ENCODE assay signal across 27 mouse cellular contexts in the genomic region with DNA sequence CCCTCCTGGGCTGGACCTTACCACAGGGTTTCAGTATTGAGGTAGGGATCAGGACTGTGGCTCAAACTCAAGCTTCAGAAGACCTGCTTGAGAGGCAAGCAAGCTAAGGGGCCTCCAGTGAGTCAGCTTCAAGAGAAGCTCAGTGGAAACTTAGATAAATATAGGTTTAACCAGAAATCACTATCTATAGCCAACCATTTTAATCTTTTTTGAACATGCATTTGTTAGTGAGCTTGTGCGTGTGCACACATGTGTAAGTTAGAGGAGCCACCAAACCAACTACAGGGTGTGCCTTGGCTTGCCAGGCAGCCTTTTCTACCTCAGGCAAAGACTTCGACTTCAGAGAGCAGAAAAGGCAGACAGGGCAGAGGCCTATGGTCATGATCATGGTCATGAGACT.
DNase-seq lines count a peak whose midpoint lies in the region; ATAC-seq and TF ChIP-seq lines count a peak whose summit lies in the region.
"Had no signal": no experiment of that assay in that cellular context is flagged by ENCODE, and none has a peak within 500 bp of the region (broad histone marks: within the 10 kb centered on the region; RNA-seq: fewer than 3 reads in every experiment).

No protein-coding gene starts in this region.

- 64% methylated on average over 2 of the region's 2 CpGs for WGBS in liver, embryonic 12.5 days (ENCODE audit: insufficient replicate concordance)
- WGBS in liver, embryonic 15.5 days (ENCODE audit: insufficient replicate concordance) = 47% methylated on average over 2 of the region's 2 CpGs
- 91% methylated on average over 2 of the region's 2 CpGs for WGBS in embryonic facial prominence, embryonic 10.5 days

- no peak overlapping the region for H3K9ac ChIP-seq in MEL (ENCODE audit: control insufficient read depth, low read depth, low read length, poor library complexity, severe bottlenecking)
- H3K9ac ChIP-seq in liver, embryonic 12.5 days = no peak overlapping the region
- H3K9ac ChIP-seq in liver, embryonic 15.5 days = no peak overlapping the region
- H3K9ac ChIP-seq: embryonic facial prominence, embryonic 13.5 days; forebrain, embryonic 12.5 days; forebrain, embryonic 15.5 days; heart, embryonic 13.5 days; hindbrain, embryonic 14.5 days had no signal

- no peaks in the 10 kb centered on the region for H3K36me3 ChIP-seq in MEL (ENCODE audit: control insufficient read depth in 1 of 2, insufficient read depth in 2 of 2, low read length in 2 of 2)
- H3K36me3 ChIP-seq in liver, embryonic 12.5 days = no peaks in the 10 kb centered on the region
- no peaks in the 10 kb centered on the region for H3K36me3 ChIP-seq in liver, embryonic 15.5 days (replicated peaks)
- H3K36me3 ChIP-seq in embryonic facial prominence, embryonic 10.5 days (replicated peaks) = no peaks in the 10 kb centered on the region
- H3K36me3 ChIP-seq: embryonic facial prominence, embryonic 13.5 days; forebrain, embryonic 12.5 days; forebrain, embryonic 15.5 days; heart, embryonic 10.5 days; heart, embryonic 13.5 days had no signal

- DNase-seq in MEL (ENCODE audit: low read depth, low spot score) = peak; percentile 70
- no peak for DNase-seq in gastrocnemius, postnatal 36 days
- DNase-seq in thymus, postnatal 36 days = no peak
- DNase-seq in urinary bladder, adult 18-20 months (ENCODE audit: low spot score in 2 of 2) = no peak
- DNase-seq in embryonic facial prominence, embryonic 10.5 days (ENCODE audit: low spot score) = no peak
- DNase-seq: adrenal gland, adult 2 months; adrenal gland, postnatal 25 days; cerebellum, adult 18-20 months; cerebellum, adult 9-10 months; cerebellum, postnatal 14 days; gastrocnemius, postnatal 25 days; heart, adult 2 months; heart, postnatal 14 days; heart, postnatal 4 days had no signal

- peak; percentile 65 to 71 for TF ChIP-seq EP300 in MEL (IDR thresholded peaks at IDR 0.05; ENCODE audit: low read depth in 1 of 2, low read length in 2 of 2)

- no peak for TF ChIP-seq CTCF in MEL (IDR thresholded peaks at IDR 0.05 in 2 of 3, conservative IDR thresholded peaks at IDR 0.05 in 1 of 3; ENCODE audit: control insufficient read depth in 1 of 3, insufficient read depth in 1 of 3, low read depth in 2 of 3, low read length in 3 of 3, poor library complexity in 1 of 3, severe bottlenecking in 1 of 3)

- no peaks in the 10 kb centered on the region for H3K79me2 ChIP-seq in MEL (ENCODE audit: control insufficient read depth, insufficient read depth, low read length, poor library complexity)

- H3K9me3 ChIP-seq in MEL (replicated peaks; ENCODE audit: insufficient read depth, low read length) = no peaks in the 10 kb centered on the region
- H3K9me3 ChIP-seq in liver, embryonic 12.5 days (replicated peaks) = 0 out of 2 replicates have a peak, but pooled peaks cover 3% of the 10 kb centered on the region
- H3K9me3 ChIP-seq in liver, embryonic 15.5 days (replicated peaks) = no peaks in the 10 kb centered on the region
- no peaks in the 10 kb centered on the region for H3K9me3 ChIP-seq in embryonic facial prominence, embryonic 10.5 days
- H3K9me3 ChIP-seq: embryonic facial prominence, embryonic 13.5 days; forebrain, embryonic 12.5 days; forebrain, embryonic 15.5 days; heart, embryonic 10.5 days; heart, embryonic 13.5 days had no signal

- intact Hi-C loops in gastrocnemius, postnatal 36 days (cut with DNase I) = no loop called here

- TF ChIP-seq POLR2A in MEL (IDR thresholded peaks at IDR 0.05; ENCODE audit: control insufficient read depth in 1 of 2, insufficient read depth in 1 of 2, low read depth in 1 of 2, low read length in 2 of 2, poor library complexity in 1 of 2) = no peak

- H3K27me3 ChIP-seq in MEL (ENCODE audit: control insufficient read depth in 1 of 2, insufficient read depth in 2 of 2, low read length in 2 of 2) = no peaks in the 10 kb centered on the region
- no peaks in the 10 kb centered on the region for H3K27me3 ChIP-seq in liver, embryonic 12.5 days (replicated peaks)
- H3K27me3 ChIP-seq in liver, embryonic 15.5 days = no peaks in the 10 kb centered on the region
- H3K27me3 ChIP-seq in embryonic facial prominence, embryonic 10.5 days (replicated peaks; ENCODE audit: low read depth, poor library complexity, severe bottlenecking) = no peaks in the 10 kb centered on the region
- H3K27me3 ChIP-seq: embryonic facial prominence, embryonic 13.5 days; forebrain, embryonic 12.5 days; forebrain, embryonic 15.5 days; heart, embryonic 13.5 days; Patski had no signal

- peak; percentile 51 for ATAC-seq in liver, embryonic 12.5 days
- ATAC-seq in liver, embryonic 15.5 days (ENCODE audit: insufficient read depth) = peak; percentile 37; the same call in 1 of the 2 replicates
- ATAC-seq in megakaryocyte progenitor cell, adult 5-6 weeks (replicated peaks; ENCODE audit: poor library complexity) = peak; percentile 71
- ATAC-seq: CD4-positive, CD25-positive, alpha-beta regulatory T cell, adult 4 months; forebrain, embryonic 15.5 days; hindbrain, postnatal 0 days; Patski had no signal

- no peak for TF ChIP-seq RAD21 in MEL (IDR thresholded peaks at IDR 0.05; ENCODE audit: low read depth, low read length)

- H3K4me3 ChIP-seq in MEL (ENCODE audit: control insufficient read depth in 1 of 2, insufficient read depth in 1 of 2, low read depth in 2 of 2, low read length in 2 of 2) = no peak overlapping the region
- H3K4me3 ChIP-seq in liver, embryonic 12.5 days = no peak overlapping the region
- H3K4me3 ChIP-seq in liver, embryonic 15.5 days (replicated peaks) = no peak overlapping the region
- no peak overlapping the region for H3K4me3 ChIP-seq in embryonic facial prominence, embryonic 10.5 days
- H3K4me3 ChIP-seq: embryonic facial prominence, embryonic 13.5 days; erythroblast, embryonic 14.5 days; forebrain, embryonic 12.5 days; forebrain, embryonic 15.5 days; heart, adult 2 months; heart, embryonic 10.5 days; heart, embryonic 13.5 days had no signal

- no peak overlapping the region for H3K4me2 ChIP-seq in liver, embryonic 12.5 days
- no peak overlapping the region for H3K4me2 ChIP-seq in liver, embryonic 15.5 days
- H3K4me2 ChIP-seq: embryonic facial prominence, embryonic 13.5 days; forebrain, embryonic 12.5 days; forebrain, embryonic 15.5 days; heart, embryonic 13.5 days; hindbrain, embryonic 14.5 days had no signal

- peak overlapping the region; percentile 41 for H3K27ac ChIP-seq in MEL (ENCODE audit: control insufficient read depth, low read depth, low read length)
- H3K27ac ChIP-seq in liver, embryonic 12.5 days = no peak overlapping the region
- H3K27ac ChIP-seq in liver, embryonic 15.5 days (replicated peaks) = no peak overlapping the region
- H3K27ac ChIP-seq in embryonic facial prominence, embryonic 10.5 days (replicated peaks) = no peak overlapping the region
- H3K27ac ChIP-seq: embryonic facial prominence, embryonic 13.5 days; forebrain, embryonic 12.5 days; forebrain, embryonic 15.5 days; heart, adult 2 months; heart, embryonic 10.5 days; heart, embryonic 13.5 days; hindbrain, embryonic 14.5 days; hindbrain, postnatal 0 days had no signal

- H3K4me1 ChIP-seq in MEL (ENCODE audit: control insufficient read depth in 1 of 2, insufficient read depth in 2 of 2, low read length in 2 of 2) = peaks cover 0 to 7% of the 10 kb centered on the region in 2 experiments; a peak in 3 of 4 replicates
- H3K4me1 ChIP-seq in liver, embryonic 12.5 days = no peaks in the 10 kb centered on the region
- H3K4me1 ChIP-seq in liver, embryonic 15.5 days (replicated peaks) = no peaks in the 10 kb centered on the region
- peaks cover 3% of the 10 kb centered on the region; the same call in 1 of the 2 replicates for H3K4me1 ChIP-seq in embryonic facial prominence, embryonic 10.5 days
- H3K4me1 ChIP-seq: embryonic facial prominence, embryonic 13.5 days; forebrain, embryonic 12.5 days; forebrain, embryonic 15.5 days had no signal

TF ChIP-seq in MEL, 35 proteins besides CTCF, POLR2A, EP300 and RAD21:
- TF ChIP-seq ELF1 (IDR thresholded peaks at IDR 0.05; ENCODE audit: low read depth, low read length) (no peak), TAL1 (IDR thresholded peaks at IDR 0.05; ENCODE audit: low read length) (no peak), CHD1 (IDR thresholded peaks at IDR 0.05; ENCODE audit: low read depth, low read length) (no peak), NELFE (IDR thresholded peaks at IDR 0.05; ENCODE audit: low read depth, low read length) (no peak), TCF12 (IDR thresholded peaks at IDR 0.05; ENCODE audit: low read depth, low read length) (peak; percentile 61; the same call in 1 of the 2 replicates), POLR2AphosphoS5 (IDR thresholded peaks at IDR 0.05; ENCODE audit: borderline replicate concordance, low read depth, low read length) (no peak), ZC3H11A (IDR thresholded peaks at IDR 0.05; ENCODE audit: low read depth, low read length) (no peak), ETS1 (IDR thresholded peaks at IDR 0.05; ENCODE audit: low read depth, low read length) (no peak), HCFC1 (IDR thresholded peaks at IDR 0.05; ENCODE audit: low read depth, low read length) (no peak), ZKSCAN1 (IDR thresholded peaks at IDR 0.05; ENCODE audit: low read depth, low read length) (no peak), GATA1 (IDR thresholded peaks at IDR 0.05; ENCODE audit: low read depth, low read length) (peak; percentile 69)
